Mouse (Mus musculus) hindbrain, embryonic 11.5 days (tissue): ENCODE results near the gene Styx. TPM values are rescaled to one million over a fixed set of nuclear protein-coding genes. Genes with fewer than 3 reads are reported as not detected.

ENCODE experiments used
- ATAC-seq: fragments of 200-750 bp; cut with Nextera tagmentation; 2 replicates; pipeline ENCODE4 v1.8.0; 2017; ENCODE audit warnings: mild to moderate bottlenecking, moderate TSS enrichment, moderate library complexity; ENCODE audit not compliant: low FRiP score
- DNase-seq: peaks from one replicate; pipeline ENCODE4 v3.0.0-alpha.2; 2015; ENCODE audit warnings: low spot score
- H3K27ac ChIP-seq: fragments of 300-500 bp; sonication (generic); 2 replicates; pipeline ENCODE4 v1.5.1; 2014; ENCODE audit warnings: mild to moderate bottlenecking, low read depth, low read length
- H3K27me3 ChIP-seq: fragments of 300-500 bp; sonication (generic); 2 replicates; pipeline ENCODE4 v1.6.1; 2014; ENCODE audit warnings: mild to moderate bottlenecking, low read length, moderate library complexity, mixed read lengths; ENCODE audit not compliant: control insufficient read depth, insufficient read depth
- H3K36me3 ChIP-seq: fragments of 300-500 bp; sonication (generic); 2 replicates; pipeline ENCODE4 v1.6.1; 2014; ENCODE audit warnings: mild to moderate bottlenecking, low read length, moderate library complexity, mixed read lengths; ENCODE audit not compliant: control insufficient read depth, insufficient read depth
- H3K4me1 ChIP-seq: fragments of 300-500 bp; sonication (generic); replicated peaks from 2 replicates; pipeline ENCODE4 v1.6.1; 2014; ENCODE audit warnings: low read length, mixed read lengths; ENCODE audit not compliant: control insufficient read depth, insufficient read depth
- H3K4me2 ChIP-seq: fragments of 300-500 bp; sonication (generic); replicated peaks from 2 replicates; pipeline ENCODE4 v1.6.1; 2014; ENCODE audit warnings: mild to moderate bottlenecking, low read depth, low read length
- H3K4me3 ChIP-seq: fragments of 300-500 bp; sonication (generic); 2 replicates; pipeline ENCODE4 v1.5.1; 2014; ENCODE audit warnings: low read depth, low read length
- H3K9ac ChIP-seq: fragments of 300-500 bp; sonication (generic); 2 replicates; pipeline ENCODE4 v1.6.1; 2014; ENCODE audit warnings: low read depth, low read length
- H3K9me3 ChIP-seq: fragments of 300-500 bp; sonication (generic); 2 replicates; pipeline ENCODE4 v1.6.1; 2016; ENCODE audit warnings: low read length; ENCODE audit not compliant: control insufficient read depth
- WGBS: fragments of 180-500 bp; shearing (Covaris S2); extraction: QIAGEN DNeasy Blood & Tissue Kit; methylation state at CpG from one replicate; pipeline ENCODE4 v1.1.7; 2014; 5-methylcytosine and 5-hydroxymethylcytosine counted together
- polyA plus RNA-seq: library from polyadenylated mRNA; unstranded; fragments of >200 nt; fragmentation: Nextera tagmentation; extraction: Ambion mirVana; gene quantifications from 2 replicates; pipeline ENCODE4 v1.2.1, GENCODE M21; 2014

Gene Styx
- polyA plus RNA-seq, 1 experiment from 2014 or later: 51.6 TPM

GRCm38 (mm10) chr14:45441291-45441690, 90.4 kb downstream of the Styx start:
- no peak overlapping the region for H3K4me3 ChIP-seq
- H3K27me3 ChIP-seq: no peaks in the 10 kb centered on the region
- no peak overlapping the region for H3K9ac ChIP-seq
- 83% methylated on average over 6 of the region's 6 CpGs for WGBS
- H3K9me3 ChIP-seq: no peaks in the 10 kb centered on the region
- no peaks in the 10 kb centered on the region for H3K36me3 ChIP-seq
- no peaks in the 10 kb centered on the region; the same call in 1 of the 2 replicates for H3K4me1 ChIP-seq
- H3K27ac ChIP-seq: no peak overlapping the region
- ATAC-seq (no peak), DNase-seq (no peak)
- H3K4me2 ChIP-seq: no peak overlapping the region

GRCm38 (mm10) chr14:45442781-45443560, 92.1 kb downstream of the Styx start:
- H3K27me3 ChIP-seq: no peaks in the 10 kb centered on the region
- H3K4me3 ChIP-seq: no peak overlapping the region
- no peak overlapping the region for H3K4me2 ChIP-seq
- no peaks in the 10 kb centered on the region for H3K4me1 ChIP-seq
- H3K36me3 ChIP-seq: no peaks in the 10 kb centered on the region
- H3K9me3 ChIP-seq: no peaks in the 10 kb centered on the region
- WGBS: 68% methylated on average over 12 of the region's 12 CpGs
- DNase-seq (no peak), ATAC-seq (no peak)
- no peak overlapping the region for H3K27ac ChIP-seq
- H3K9ac ChIP-seq: no peak overlapping the region

GRCm38 (mm10) chr14:45444870-45445269, 94.0 kb downstream of the Styx start:
- Histone ChIP-seq H3K27me3 (no peaks in the 10 kb centered on the region), H3K4me3 (no peak overlapping the region), H3K36me3 (no peaks in the 10 kb centered on the region), H3K4me1 (no peaks in the 10 kb centered on the region), H3K4me2 (no peak overlapping the region), H3K9me3 (no peaks in the 10 kb centered on the region), H3K27ac (no peak overlapping the region), H3K9ac (no peak overlapping the region)
- ATAC-seq (no peak), DNase-seq (no peak)
- WGBS: 51% methylated on average over 7 of the region's 7 CpGs

GRCm38 (mm10) chr14:45445445-45445844, 94.6 kb downstream of the Styx start:
- H3K9me3 ChIP-seq: no peaks in the 10 kb centered on the region
- H3K4me1 ChIP-seq: no peaks in the 10 kb centered on the region
- WGBS: 55% methylated on average over 12 of the region's 12 CpGs
- DNase-seq (no peak), ATAC-seq (no peak)
- H3K27ac ChIP-seq: no peak overlapping the region
- no peaks in the 10 kb centered on the region for H3K27me3 ChIP-seq
- H3K9ac ChIP-seq: no peak overlapping the region
- H3K4me2 ChIP-seq: no peak overlapping the region
- no peaks in the 10 kb centered on the region for H3K36me3 ChIP-seq
- no peak overlapping the region for H3K4me3 ChIP-seq

- 0 out of 2 replicates have a peak, but pooled peaks have one; percentile 41 for ATAC-seq
- Histone ChIP-seq H3K4me2 (no peak overlapping the region), H3K27me3 (no peaks in the 10 kb centered on the region), H3K4me3 (no peak overlapping the region), H3K9ac (no peak overlapping the region), H3K4me1 (no peaks in the 10 kb centered on the region), H3K27ac (no peak overlapping the region), H3K36me3 (no peaks in the 10 kb centered on the region), H3K9me3 (no peaks in the 10 kb centered on the region)
- DNase-seq: no peak
- 51% methylated on average over 3 of the region's 3 CpGs for WGBS
Observed at GRCm38 (mm10) chr14:45446777-45447176, 95.9 kb downstream of the Styx start.

- no peaks in the 10 kb centered on the region for H3K36me3 ChIP-seq
- H3K27me3 ChIP-seq: no peaks in the 10 kb centered on the region
- no peak overlapping the region for H3K4me3 ChIP-seq
- no peaks in the 10 kb centered on the region for H3K9me3 ChIP-seq
- 12% methylated on average over 2 of the region's 2 CpGs for WGBS
- H3K4me1 ChIP-seq: no peaks in the 10 kb centered on the region
- H3K27ac ChIP-seq: no peak overlapping the region
- ATAC-seq: peak; percentile 69
- no peak for DNase-seq
- H3K4me2 ChIP-seq: no peak overlapping the region
- no peak overlapping the region for H3K9ac ChIP-seq
Observed at GRCm38 (mm10) chr14:45451090-45451489, 100.2 kb downstream of the Styx start.

- DNase-seq (no peak), ATAC-seq (no peak)
- Histone ChIP-seq H3K9ac (no peak overlapping the region), H3K9me3 (no peaks in the 10 kb centered on the region), H3K27ac (no peak overlapping the region), H3K4me1 (no peaks in the 10 kb centered on the region; the same call in 1 of the 2 replicates), H3K27me3 (no peaks in the 10 kb centered on the region), H3K4me3 (no peak overlapping the region), H3K36me3 (no peaks in the 10 kb centered on the region), H3K4me2 (no peak overlapping the region)
- WGBS: 41% methylated on average over 4 of the region's 4 CpGs
Observed at GRCm38 (mm10) chr14:45452148-45452547, 101.3 kb downstream of the Styx start.

- H3K36me3 ChIP-seq: no peaks in the 10 kb centered on the region
- H3K4me3 ChIP-seq: no peak overlapping the region
- WGBS: 35% methylated on average over 11 of the region's 11 CpGs
- no peak overlapping the region for H3K4me2 ChIP-seq
- ATAC-seq: 0 out of 2 replicates have a peak, but pooled peaks have one; percentile 37
- no peak overlapping the region for H3K27ac ChIP-seq
- DNase-seq: no peak
- H3K4me1 ChIP-seq: no peaks in the 10 kb centered on the region; the same call in 1 of the 2 replicates
- H3K9me3 ChIP-seq: no peaks in the 10 kb centered on the region
- no peak overlapping the region for H3K9ac ChIP-seq
- H3K27me3 ChIP-seq: no peaks in the 10 kb centered on the region
Observed at GRCm38 (mm10) chr14:45452861-45453512, 102.1 kb downstream of the Styx start.
